Mouse (Mus musculus) frontal cortex, postnatal 36 days (tissue): Measurements from ENCODE around the gene Rdh8.
"Not testable (repeated sequence)": the region's sequence is repeated elsewhere in the genome, so short reads cannot be mapped to it uniquely, and the experiment has no call there.

Experiments used
- DNase-seq, 2 experiments: peaks; one replicate each; pipeline ENCODE4 v3.0.0; 2022; ENCODE audit warnings: low spot score in 2 of 2

The Rdh8 gene

DNA sequence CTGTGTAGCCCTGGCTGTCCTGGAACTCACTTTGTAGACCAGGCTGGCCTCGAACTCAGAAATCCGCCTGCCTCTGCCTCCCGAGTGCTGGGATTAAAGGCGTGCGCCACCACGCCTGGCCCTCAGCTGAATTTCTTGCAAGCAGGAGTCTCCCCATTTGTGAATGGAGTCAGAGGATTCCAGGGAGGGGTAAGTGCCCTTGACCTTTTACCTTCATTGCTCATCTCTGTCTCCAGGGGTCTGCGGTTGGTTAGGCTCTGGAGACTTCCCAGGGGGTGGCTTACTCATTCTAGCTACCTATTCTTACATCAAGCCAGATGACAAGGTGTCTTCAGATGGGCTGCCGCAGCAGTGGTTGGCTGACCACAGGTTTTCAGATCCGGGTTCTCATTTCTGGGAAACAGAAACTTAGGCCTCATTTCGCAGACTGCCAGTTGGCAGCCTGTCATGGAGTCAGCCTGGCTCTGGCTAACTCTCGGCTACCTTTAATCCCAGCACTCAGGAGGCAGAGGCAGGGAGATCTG lies 17.2 kb downstream of the Rdh8 start:
- DNase-seq: not testable (repeated sequence)

DNA sequence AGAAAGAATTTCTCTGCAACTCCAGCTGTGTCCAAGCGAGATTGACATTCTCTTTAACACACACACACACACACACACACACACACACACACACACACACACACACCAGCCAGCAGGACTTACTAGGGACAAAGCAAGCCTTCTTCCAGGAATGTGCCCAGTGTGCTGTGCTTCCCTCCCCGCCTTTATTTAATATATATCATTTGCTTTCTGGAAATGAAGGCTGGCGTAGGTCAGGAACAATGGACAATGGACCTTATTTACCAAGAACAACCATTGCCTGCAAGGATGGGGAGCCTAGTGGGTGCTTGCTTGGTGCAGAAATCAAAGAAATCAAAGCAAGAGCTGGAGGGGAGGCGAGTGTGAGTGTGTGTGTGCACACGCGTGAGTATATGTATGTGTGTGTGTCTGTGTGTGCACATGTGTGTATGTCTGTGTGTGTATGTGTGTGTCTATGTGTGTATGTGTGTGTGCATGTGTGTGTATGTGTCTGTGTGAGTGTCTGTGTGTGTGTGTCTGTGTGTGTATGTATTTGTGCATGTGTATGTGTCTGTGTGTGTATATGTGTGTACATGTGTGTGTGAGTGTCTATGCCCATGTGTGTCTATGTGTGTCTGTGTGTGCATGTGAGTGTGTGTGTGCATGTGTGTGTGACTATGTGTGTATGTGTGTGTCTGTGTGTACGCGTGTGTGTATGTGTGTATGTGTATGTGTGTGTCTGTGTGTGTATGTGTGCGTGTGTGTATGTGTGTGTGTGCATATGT lies 19.1 kb downstream of the Rdh8 start:
- DNase-seq: no peak

DNA sequence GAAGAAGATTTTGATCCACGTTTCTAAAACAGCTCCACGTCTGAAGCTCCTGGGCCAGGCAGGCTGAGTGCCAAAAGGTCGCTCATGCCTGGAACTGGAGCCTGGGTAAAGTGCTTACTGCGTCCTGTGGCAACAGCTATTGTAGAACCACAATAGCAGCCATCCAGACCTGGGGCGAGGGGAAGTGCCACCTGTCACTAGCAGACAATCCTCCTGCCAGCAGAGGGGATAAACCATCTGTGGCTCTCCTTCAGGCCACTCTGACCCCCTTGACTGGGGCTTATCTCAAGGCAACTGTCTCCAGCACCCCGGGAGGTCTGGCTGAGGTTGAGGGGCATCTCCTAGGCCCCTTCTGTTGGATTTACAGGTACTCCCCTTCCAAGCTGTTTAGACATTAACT lies 20.6 kb downstream of the Rdh8 start:
- DNase-seq: no peak

DNA sequence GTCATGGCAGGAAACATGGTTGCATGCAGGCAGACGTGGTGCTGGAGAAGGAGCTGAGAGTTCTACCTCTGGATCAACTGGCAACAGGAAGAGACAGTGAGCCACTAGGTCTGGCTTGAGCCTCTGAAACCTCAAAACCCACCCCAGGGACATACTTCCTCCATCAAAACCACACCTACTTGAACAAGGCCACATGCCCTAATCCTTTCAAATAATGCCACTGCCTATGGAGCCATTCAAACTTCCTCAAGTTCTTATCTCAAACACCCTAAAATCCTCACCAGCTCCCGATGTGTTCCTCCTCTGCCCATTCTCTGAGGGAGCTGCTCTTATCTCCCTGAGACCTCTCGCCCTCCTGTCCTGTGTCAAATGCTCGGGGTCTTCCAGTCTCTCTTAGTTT lies 23.9 kb downstream of the Rdh8 start:
- no peak for DNase-seq

DNA sequence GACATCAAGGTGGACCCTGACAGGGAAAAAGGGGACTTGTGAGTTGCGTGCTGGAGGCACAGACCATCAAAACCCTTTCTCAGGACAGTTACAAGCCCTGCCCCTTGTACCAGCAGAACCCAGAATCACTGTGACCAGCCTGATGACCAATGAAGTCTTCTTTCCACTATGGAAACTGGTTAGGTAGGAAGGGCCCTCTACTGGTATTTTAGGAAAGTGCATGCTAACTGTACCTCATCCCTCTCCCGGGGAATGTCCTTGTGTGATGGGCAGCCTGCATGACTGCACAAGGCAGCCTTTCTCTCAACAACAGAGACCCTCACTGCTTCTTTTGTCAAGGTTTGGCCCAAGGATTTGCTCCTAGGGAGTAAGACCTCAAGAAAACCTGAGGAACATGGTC lies 24.4 kb downstream of the Rdh8 start:
- no peak for DNase-seq

DNA sequence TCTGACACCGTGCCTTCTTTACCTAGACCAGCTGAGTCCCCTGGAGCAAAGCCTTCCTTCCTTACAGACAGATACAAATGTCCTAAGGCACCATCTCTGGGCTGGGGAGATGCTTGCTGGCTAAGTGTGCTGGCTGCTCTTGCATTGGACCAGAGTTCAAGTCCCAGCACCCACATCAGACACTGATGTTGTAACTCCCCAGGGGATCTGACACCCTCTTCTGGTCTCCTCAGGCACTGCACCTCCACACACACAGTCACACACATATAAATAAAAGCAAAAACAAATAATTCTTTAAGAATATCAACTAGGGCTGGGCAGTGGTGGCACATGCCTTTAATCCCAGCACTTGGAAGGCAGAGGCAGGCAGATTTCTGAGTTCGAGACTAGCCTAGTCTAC lies 31.9 kb downstream of the Rdh8 start:
- DNase-seq: no peak

DNA sequence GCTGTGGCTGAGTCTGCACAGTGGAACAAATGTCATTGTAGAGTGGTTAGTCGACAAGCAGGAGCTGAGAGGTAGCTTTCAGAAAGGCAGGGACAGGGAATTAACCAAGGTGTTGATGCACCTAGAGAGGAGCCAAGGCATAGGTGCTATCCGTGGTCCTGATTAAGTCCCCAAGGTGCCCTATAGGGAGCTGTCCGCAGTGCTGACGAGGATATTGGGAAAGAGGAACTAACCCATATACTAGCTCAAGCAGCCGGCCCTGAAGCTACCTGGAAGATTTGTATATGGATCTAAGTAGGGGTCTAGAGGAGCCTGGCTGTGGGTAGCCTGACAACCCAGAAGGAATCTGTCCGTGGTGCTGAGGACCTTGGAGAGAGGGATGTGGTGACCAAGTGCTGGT lies 38.8 kb downstream of the Rdh8 start:
- no peak for DNase-seq

DNA sequence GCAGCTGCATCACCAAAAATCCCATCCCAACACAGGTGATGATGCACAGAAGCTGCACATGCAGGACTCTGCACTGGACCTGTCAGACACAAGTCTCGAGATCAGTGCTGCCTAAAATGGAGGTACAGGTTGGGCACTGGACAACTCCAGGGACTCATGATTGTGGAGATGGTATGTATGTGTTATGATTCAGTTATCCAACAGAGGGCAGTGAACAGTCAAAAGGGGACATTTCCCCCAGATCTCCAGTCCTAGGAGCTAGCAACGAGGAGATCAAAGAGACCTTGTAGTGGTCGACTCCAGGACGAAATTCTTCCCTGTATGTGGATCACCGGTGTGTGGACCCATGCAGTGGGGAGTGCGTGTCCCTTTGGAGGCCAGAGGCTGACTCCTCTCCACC lies 41.6 kb downstream of the Rdh8 start:
- DNase-seq: no peak

DNA sequence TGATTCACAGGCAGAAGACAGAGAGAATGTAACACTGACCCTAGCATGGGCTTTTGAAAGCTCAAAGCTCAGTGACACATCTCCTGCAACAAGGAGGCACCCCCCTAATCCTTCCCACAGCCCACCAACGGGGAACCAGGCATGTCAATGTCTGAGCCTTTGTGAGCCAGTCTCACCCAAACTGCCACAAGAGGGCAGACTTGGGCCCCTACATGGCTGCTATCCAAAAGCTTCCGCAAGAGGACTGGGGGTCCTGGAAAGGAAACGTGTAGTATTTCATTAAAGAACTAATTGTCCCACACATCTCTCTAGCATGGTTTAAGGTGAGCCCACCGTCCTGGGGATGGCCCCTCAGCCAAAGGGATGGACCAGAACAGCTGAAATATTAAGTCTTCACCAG lies 43.5 kb downstream of the Rdh8 start:
- DNase-seq: no peak

DNA sequence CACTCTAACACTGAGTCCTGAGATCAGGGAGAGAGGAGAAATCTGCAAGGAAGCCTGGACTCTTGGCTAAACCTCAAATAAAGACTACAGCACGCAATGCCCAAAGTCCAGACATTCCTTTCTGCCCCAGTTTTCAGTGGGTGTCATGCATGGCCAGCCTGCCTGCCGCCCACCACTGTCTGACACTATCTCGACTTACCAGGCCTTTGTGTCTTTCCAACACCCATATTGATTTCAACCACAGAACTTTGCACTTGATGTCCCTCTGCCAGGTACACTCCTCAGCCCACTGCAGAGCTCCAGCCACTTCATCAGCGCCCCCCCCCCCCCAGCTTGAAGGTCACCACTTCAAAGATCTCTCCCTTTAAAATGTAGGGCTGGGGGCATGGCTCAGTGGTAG lies 43.9 kb downstream of the Rdh8 start:
- DNase-seq: no peak

DNA sequence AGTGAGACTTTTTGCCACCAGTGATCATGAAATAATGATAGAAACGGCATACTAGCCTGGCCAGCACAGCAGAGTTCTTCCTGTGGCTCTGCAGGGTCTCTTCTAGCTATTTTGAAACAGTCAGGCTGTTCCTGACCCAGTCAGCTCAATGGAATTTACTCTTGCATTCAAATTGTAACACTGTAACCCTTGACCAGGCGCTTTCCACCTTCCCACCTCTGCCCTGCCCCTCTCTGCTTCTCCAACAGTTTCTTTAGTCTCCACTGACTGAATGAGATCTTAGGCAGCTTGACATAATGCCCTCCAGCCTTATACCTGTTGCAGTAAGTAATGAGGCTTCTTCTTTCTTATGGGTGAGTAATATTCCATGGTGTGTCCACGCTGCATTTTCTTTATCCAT lies 48.6 kb downstream of the Rdh8 start:
- DNase-seq: no peak

DNA sequence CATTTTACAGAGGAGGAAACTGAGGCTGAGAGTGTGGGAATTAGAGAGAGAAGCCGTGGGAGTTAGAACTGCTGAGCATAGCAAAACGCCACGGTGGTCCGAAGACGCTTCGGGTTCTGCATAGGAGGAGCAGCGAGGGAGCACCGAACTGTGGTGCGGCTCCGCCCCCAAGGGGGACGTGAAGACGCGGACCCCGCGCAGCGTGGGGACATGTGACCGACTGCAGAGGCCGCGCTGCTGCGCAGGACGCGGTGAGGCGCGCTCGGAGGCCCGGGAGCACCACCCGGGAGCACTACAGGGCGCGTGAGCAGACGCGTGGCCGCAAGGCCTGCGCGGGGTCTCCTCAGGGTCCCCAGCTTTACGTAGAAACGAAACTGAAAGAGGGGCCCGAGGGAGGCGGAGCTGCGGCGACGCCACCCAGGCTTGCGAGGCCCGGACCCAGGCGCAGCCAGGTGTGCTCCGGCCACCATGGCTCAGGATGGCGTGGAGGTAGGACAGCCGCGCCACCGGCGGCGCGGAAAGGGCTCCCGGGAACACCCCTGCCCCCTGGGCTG lies 50.2 kb downstream of the Rdh8 start, which contains the start of gene A230050P20Rik:
A230050P20Rik (plus strand) TSS at position 195 of the 554 bp plus-strand sequence.
- peak; percentile 78 to 79 for DNase-seq

DNA sequence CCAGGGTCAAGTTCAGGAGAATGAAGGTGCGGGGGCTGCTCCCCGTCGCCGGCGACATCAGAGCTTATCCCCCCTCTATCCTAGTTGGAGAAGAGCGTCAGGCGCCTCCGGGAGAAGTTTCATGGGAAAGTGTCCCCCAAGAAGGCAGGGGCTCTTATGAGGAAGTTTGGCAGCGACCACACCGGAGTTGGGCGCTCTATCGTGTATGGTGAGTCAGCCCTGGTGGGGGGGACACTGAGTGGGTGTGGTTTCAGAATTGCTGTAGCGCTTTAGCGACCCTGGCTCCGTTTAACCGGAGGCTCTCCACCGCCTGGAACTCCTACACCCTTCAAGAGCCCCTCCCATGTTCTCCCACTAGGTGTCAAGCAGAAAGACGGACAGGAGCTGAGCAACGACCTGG lies 50.9 kb downstream of the Rdh8 start:
- DNase-seq: no peak

DNA sequence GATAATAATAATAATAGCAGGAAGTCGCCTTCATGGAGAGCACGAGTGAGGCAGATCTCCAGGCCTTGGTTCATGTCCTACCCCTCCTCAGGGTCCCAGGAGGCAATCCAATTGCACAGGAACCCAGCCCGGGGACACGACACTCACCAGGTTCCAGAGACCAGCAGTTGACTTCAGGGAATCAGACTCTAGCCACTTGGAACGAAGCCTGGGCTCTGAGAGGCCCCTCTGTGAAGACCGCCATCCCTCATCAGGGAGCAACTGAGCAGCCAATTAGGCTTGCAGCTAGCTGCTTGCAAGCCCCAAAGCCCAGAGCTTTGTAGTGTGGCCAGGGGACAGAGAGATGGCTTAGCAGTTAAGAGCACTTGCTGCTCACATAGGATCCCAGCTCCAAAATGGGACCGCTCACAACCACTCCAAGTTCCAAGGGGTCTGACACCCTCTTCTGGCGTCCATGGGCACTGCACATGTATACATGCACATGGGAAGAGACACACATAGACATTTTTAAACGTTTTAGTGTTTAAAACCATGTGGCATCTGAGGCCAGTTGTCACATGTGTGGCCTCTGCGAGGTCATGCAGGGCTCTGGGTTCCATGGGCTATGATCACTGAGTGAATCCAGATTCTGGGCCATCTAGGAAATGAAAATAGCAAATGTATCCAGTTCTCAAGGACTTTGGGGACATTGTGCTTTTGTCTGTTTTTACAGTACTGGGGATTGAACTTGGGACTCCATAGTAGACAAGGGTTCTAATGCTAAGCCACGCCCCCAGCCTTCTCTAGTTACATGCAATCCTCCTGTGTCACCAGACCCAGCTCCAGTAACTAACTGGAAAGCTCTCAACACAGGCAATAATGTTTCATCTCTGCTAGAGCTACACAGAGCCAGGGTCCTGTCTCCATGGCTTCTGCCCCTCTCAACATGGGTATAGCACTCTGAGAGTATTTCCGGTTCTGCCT lies 52.2 kb downstream of the Rdh8 start:
- DNase-seq: no peak

DNA sequence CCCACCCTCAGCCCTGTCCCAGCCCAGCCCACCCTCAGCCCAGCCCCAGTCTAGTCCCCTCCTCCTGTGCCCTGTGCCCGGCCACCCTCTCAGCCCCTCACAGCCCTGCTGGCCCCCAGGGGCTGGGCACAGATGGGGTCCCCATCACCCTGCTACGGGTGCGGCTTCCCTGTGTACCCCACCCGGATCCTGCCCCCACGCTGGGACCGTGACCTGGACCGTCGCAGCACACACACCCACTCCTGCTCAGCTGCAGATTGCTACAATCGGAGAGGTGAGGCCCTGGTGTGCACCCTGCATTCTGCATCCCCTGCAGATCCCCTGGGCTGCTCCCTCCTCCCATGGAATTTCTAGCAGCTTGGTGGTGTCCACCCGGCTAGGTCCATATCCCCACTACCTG lies 54.7 kb downstream of the Rdh8 start:
- DNase-seq: no peak

DNA sequence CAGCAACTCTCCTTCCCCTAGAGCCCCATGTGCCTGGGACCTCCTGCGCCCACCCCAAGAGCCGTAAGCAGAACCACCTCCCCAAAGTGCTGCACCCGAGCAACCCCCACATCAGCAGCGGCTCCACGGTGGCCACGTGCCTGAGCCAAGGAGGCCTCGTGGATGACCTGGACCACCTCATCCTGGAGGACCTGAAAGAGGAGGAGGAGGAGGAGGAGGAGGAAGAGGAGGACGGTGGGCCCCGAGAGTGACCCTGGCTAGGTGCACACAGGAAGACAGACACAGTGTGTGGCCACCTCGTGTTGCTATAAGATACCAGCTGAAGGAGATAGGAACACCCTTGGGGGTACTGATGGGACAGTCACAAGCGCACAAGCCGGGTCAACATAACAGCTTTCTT lies 55.2 kb downstream of the Rdh8 start:
- no peak for DNase-seq

DNA sequence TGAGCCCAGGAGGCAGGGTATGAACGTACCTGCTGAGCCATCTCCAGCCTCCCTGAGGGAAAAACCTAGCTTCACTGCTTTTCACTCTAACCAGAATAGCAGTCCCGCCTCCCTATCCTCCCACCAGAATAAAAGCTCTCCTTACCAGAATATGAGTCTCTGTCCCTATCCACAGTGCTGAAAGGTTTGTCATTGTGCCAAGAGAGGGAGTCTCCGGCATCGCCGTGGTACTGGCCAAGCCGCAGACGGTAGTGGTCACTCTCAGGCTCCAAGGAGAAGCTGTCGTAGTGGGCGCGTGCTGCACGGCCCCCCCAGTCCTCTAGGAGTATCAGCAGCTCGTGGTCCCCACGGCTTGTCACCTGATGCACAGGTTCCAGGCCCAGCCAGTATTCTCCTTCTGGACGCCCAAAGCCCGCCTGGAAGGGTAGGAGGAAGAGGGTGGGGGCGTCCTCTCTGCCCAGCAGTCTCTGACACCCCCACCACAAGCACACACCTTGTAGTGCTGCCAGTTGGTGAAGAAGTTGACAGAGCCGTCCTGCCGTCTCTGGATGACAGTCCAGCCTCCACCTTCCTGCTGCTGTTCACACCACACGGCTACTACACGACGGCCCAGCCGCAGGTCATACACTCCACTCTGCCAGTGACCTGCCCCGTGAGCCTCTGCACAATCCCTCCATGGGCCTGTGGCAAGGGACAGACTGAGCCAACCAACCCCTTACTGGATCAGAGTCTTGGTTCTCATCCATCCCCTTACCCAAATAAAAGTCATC lies 56.9 kb downstream of the Rdh8 start:
- DNase-seq: peak in 1 of 2 experiments; percentile 74
